Mouse (Mus musculus): Measurements from ENCODE around the gene Zfp964. TPM values are rescaled to one million over a fixed set of nuclear protein-coding genes. Genes with fewer than 3 reads are reported as not detected.

Zfp964 gene
- total and polyA plus RNA-seq, 3 experiments = 0.52 to 0.58 TPM; not detected in 1

DNA sequence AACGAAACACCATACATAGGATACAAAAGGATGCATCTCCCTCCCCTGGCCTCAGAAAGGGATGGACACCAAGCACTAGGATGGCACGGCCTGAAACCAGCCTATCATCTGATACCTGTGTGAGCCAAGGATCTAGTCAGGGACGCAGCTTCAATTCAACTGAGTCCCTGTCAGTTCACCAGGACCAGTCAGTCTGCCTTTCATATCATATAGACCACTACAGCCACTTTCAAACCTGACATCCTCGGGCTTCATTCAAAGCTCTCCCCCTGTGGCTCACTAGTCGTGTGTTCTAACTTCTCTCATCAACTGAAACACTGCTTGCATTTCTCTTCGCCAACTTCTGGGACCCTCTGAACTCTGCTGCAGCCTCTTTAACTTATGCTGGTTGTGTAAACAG is 61.1 kb downstream of the Zfp964 start:
- H3K36me3 ChIP-seq (ENCODE audit: control insufficient read depth in 1 of 2, insufficient read depth in 2 of 2, low read length in 2 of 2) = peaks cover under 1 to 13% of the 10 kb centered on the region in 2 experiments; a peak in 3 of 4 replicates
- TF ChIP-seq TBP (IDR thresholded peaks at IDR 0.05; ENCODE audit: low read depth, low read length) (no peak), GABPA (IDR thresholded peaks at IDR 0.05; ENCODE audit: low read depth, low read length) (no peak), RAD21 (IDR thresholded peaks at IDR 0.05; ENCODE audit: low read depth, low read length) (no peak), MAX (IDR thresholded peaks at IDR 0.05; ENCODE audit: low read length) (no peak), TAL1 (IDR thresholded peaks at IDR 0.05; ENCODE audit: low read length) (no peak), MAFK (IDR thresholded peaks at IDR 0.05; ENCODE audit: borderline replicate concordance, low read depth, low read length) (no peak), MXI1 (IDR thresholded peaks at IDR 0.05; ENCODE audit: low read depth, low read length) (no peak), NRF1 (IDR thresholded peaks at IDR 0.05; ENCODE audit: insufficient read depth, low read depth, low read length, poor library complexity, severe bottlenecking) (no peak)
- H3K9me3 ChIP-seq (replicated peaks; ENCODE audit: insufficient read depth, low read length) = no peaks in the 10 kb centered on the region
- peaks cover 32% of the 10 kb centered on the region for H3K79me2 ChIP-seq (ENCODE audit: control insufficient read depth, insufficient read depth, low read length, poor library complexity)
- no peak overlapping the region for H3K27ac ChIP-seq (ENCODE audit: control insufficient read depth, low read depth, low read length)
- no peaks in the 10 kb centered on the region for H3K27me3 ChIP-seq (ENCODE audit: control insufficient read depth in 1 of 2, insufficient read depth in 2 of 2, low read length in 2 of 2)
- DNase-seq (ENCODE audit: low read depth, low spot score) = no peak
- H3K4me3 ChIP-seq (ENCODE audit: control insufficient read depth in 1 of 2, insufficient read depth in 1 of 2, low read depth in 2 of 2, low read length in 2 of 2) = peak overlapping the region; percentile 18 to 69; a peak in 3 of 4 replicates
- peaks cover 0 to 10% of the 10 kb centered on the region in 2 experiments; a peak in 3 of 4 replicates for H3K4me1 ChIP-seq (ENCODE audit: control insufficient read depth in 1 of 2, insufficient read depth in 2 of 2, low read length in 2 of 2)
- H3K9ac ChIP-seq (ENCODE audit: control insufficient read depth, low read depth, low read length, poor library complexity, severe bottlenecking) = peak overlapping the region; percentile 22; the same call in 1 of the 2 replicates

Other genes starting within 250 kb of the Zfp964 start
- not detected in 2 replicates for gene Gm9495, start 200.9 kb upstream of the Zfp964 start, total RNA-seq (2012; rRNA removed)
- not detected for gene Gm9495, start 200.9 kb upstream of the Zfp964 start, polyA plus RNA-seq (2012; ENCODE audit: insufficient read depth in 1 of 2, insufficient read length in 2 of 2, low read depth in 1 of 2, low replicate concordance in 2 of 2, missing spikeins in 1 of 2)
- gene Gm7697, start 131.5 kb upstream of the Zfp964 start, total RNA-seq (2012; rRNA removed) = not detected in 2 replicates
- gene Gm7697, start 131.5 kb upstream of the Zfp964 start, polyA plus RNA-seq (2012; ENCODE audit: insufficient read depth in 1 of 2, insufficient read length in 2 of 2, low read depth in 1 of 2, low replicate concordance in 2 of 2, missing spikeins in 1 of 2) = not detected
- 11.5 and 12.7 TPM in 2 replicates for gene Zfp868, start 28.9 kb upstream of the Zfp964 start, total RNA-seq (2012; rRNA removed)
- gene Zfp868, start 28.9 kb upstream of the Zfp964 start, polyA plus RNA-seq (2012; ENCODE audit: insufficient read depth in 1 of 2, insufficient read length in 2 of 2, low read depth in 1 of 2, low replicate concordance in 2 of 2, missing spikeins in 1 of 2) = 10 to 100 TPM in 1 of 2 experiments, not detected in 1; 11.3 TPM
- 15.7 and 17.9 TPM in 2 replicates for gene Zfp869, start 56.2 kb downstream of the Zfp964 start, total RNA-seq (2012; rRNA removed)
- gene Zfp869, start 56.2 kb downstream of the Zfp964 start, polyA plus RNA-seq (2012; ENCODE audit: insufficient read depth in 1 of 2, insufficient read length in 2 of 2, low read depth in 1 of 2, low replicate concordance in 2 of 2, missing spikeins in 1 of 2) = 10 to 100 TPM in 1 of 2 experiments, not detected in 1; 13.0 TPM
- 0.46 and 0.65 TPM in 2 replicates for gene Zfp963, start 95.5 kb downstream of the Zfp964 start, total RNA-seq (2012; rRNA removed)
- gene Zfp963, start 95.5 kb downstream of the Zfp964 start, polyA plus RNA-seq (2012; ENCODE audit: insufficient read depth in 1 of 2, insufficient read length in 2 of 2, low read depth in 1 of 2, low replicate concordance in 2 of 2, missing spikeins in 1 of 2) = under 1 TPM in 1 of 2 experiments, not detected in 1; 0.95 TPM
- 0.46 TPM in 1 of 2 replicates, not detected in the other for gene Gm20422, start 120.4 kb downstream of the Zfp964 start, total RNA-seq (2012; rRNA removed)
- not detected for gene Gm20422, start 120.4 kb downstream of the Zfp964 start, polyA plus RNA-seq (2012; ENCODE audit: insufficient read depth in 1 of 2, insufficient read length in 2 of 2, low read depth in 1 of 2, low replicate concordance in 2 of 2, missing spikeins in 1 of 2)
- gene Atp13a1, start 136.7 kb downstream of the Zfp964 start, total RNA-seq (2012; rRNA removed) = 50.9 and 52.4 TPM in 2 replicates
- gene Atp13a1, start 136.7 kb downstream of the Zfp964 start, polyA plus RNA-seq (2012; ENCODE audit: insufficient read depth in 1 of 2, insufficient read length in 2 of 2, low read depth in 1 of 2, low replicate concordance in 2 of 2, missing spikeins in 1 of 2) = 10 to 100 TPM in 1 of 2 experiments, not detected in 1; 83.7 TPM
- gene Zfp866, start 136.7 kb downstream of the Zfp964 start, total RNA-seq (2012; rRNA removed) = 10.5 and 12.3 TPM in 2 replicates
- gene Zfp866, start 136.7 kb downstream of the Zfp964 start, polyA plus RNA-seq (2012; ENCODE audit: insufficient read depth in 1 of 2, insufficient read length in 2 of 2, low read depth in 1 of 2, low replicate concordance in 2 of 2, missing spikeins in 1 of 2) = 10 to 100 TPM in 1 of 2 experiments, not detected in 1; 11.7 TPM
- 21.8 and 26.0 TPM in 2 replicates for gene Gmip, start 154.2 kb downstream of the Zfp964 start, total RNA-seq (2012; rRNA removed)
- gene Gmip, start 154.2 kb downstream of the Zfp964 start, polyA plus RNA-seq (2012; ENCODE audit: insufficient read depth in 1 of 2, insufficient read length in 2 of 2, low read depth in 1 of 2, low replicate concordance in 2 of 2, missing spikeins in 1 of 2) = 10 to 100 TPM in 1 of 2 experiments, not detected in 1; 52.4 TPM
- gene Lpar2, start 167.9 kb downstream of the Zfp964 start, total RNA-seq (2012; rRNA removed) = 0.77 and 0.85 TPM in 2 replicates
- gene Lpar2, start 167.9 kb downstream of the Zfp964 start, polyA plus RNA-seq (2012; ENCODE audit: insufficient read depth in 1 of 2, insufficient read length in 2 of 2, low read depth in 1 of 2, low replicate concordance in 2 of 2, missing spikeins in 1 of 2) = 1 to 10 TPM in 1 of 2 experiments, not detected in 1; 2.8 TPM
- gene Pbx4, start 178.0 kb downstream of the Zfp964 start, total RNA-seq (2012; rRNA removed) = 7.2 and 9.3 TPM in 2 replicates
- 10 to 100 TPM in 1 of 2 experiments, not detected in 1; 15.6 TPM for gene Pbx4, start 178.0 kb downstream of the Zfp964 start, polyA plus RNA-seq (2012; ENCODE audit: insufficient read depth in 1 of 2, insufficient read length in 2 of 2, low read depth in 1 of 2, low replicate concordance in 2 of 2, missing spikeins in 1 of 2)
- gene Cilp2, start 233.2 kb downstream of the Zfp964 start, total RNA-seq (2012; rRNA removed) = 0.04 TPM in 1 of 2 replicates, not detected in the other
- under 1 TPM in 1 of 2 experiments, not detected in 1; 0.03 TPM for gene Cilp2, start 233.2 kb downstream of the Zfp964 start, polyA plus RNA-seq (2012; ENCODE audit: insufficient read depth in 1 of 2, insufficient read length in 2 of 2, low read depth in 1 of 2, low replicate concordance in 2 of 2, missing spikeins in 1 of 2)
- gene Tssk6, start 247.7 kb downstream of the Zfp964 start, total RNA-seq (2012; rRNA removed) = 2.1 and 3.4 TPM in 2 replicates
- 1 to 10 TPM in 1 of 2 experiments, not detected in 1; 3.8 TPM for gene Tssk6, start 247.7 kb downstream of the Zfp964 start, polyA plus RNA-seq (2012; ENCODE audit: insufficient read depth in 1 of 2, insufficient read length in 2 of 2, low read depth in 1 of 2, low replicate concordance in 2 of 2, missing spikeins in 1 of 2)
- 114 and 122 TPM in 2 replicates for gene Ndufa13, start 248.1 kb downstream of the Zfp964 start, total RNA-seq (2012; rRNA removed)
- gene Ndufa13, start 248.1 kb downstream of the Zfp964 start, polyA plus RNA-seq (2012; ENCODE audit: insufficient read depth in 1 of 2, insufficient read length in 2 of 2, low read depth in 1 of 2, low replicate concordance in 2 of 2, missing spikeins in 1 of 2) = 10 to 100 TPM in 1 of 2 experiments, not detected in 1; 97.7 TPM
- gene Yjefn3, start 248.2 kb downstream of the Zfp964 start, total RNA-seq (2012; rRNA removed) = 1.2 and 8.2 TPM in 2 replicates
- gene Yjefn3, start 248.2 kb downstream of the Zfp964 start, polyA plus RNA-seq (2012; ENCODE audit: insufficient read depth in 1 of 2, insufficient read length in 2 of 2, low read depth in 1 of 2, low replicate concordance in 2 of 2, missing spikeins in 1 of 2) = 1 to 10 TPM in 1 of 2 experiments, not detected in 1; 5.3 TPM